Mouse (Mus musculus) intestine, postnatal 0 days (tissue): ENCODE results near the gene Osbpl6. TPM values are rescaled to one million over a fixed set of nuclear protein-coding genes. Genes with fewer than 3 reads are reported as not detected.
A peak's percentile ranks its signal among the peaks of the same experiment; 100 is the strongest.

ENCODE experiments used
- ATAC-seq: fragments of 200-750 bp; cut with Nextera tagmentation; 2 replicates; pipeline ENCODE4 v1.8.0; 2017; ENCODE audit warnings: mild to moderate bottlenecking, moderate TSS enrichment, moderate library complexity
- H3K27ac ChIP-seq: fragments of 300-500 bp; sonication (generic); 2 replicates; pipeline ENCODE4 v1.5.1; 2014; ENCODE audit warnings: mild to moderate bottlenecking, low read depth, low read length, moderate library complexity
- H3K27me3 ChIP-seq: fragments of 300-500 bp; sonication (generic); replicated peaks from 2 replicates; pipeline ENCODE4 v1.6.1; 2014; ENCODE audit warnings: low read length, mixed read lengths; ENCODE audit not compliant: control insufficient read depth, insufficient read depth
- H3K36me3 ChIP-seq: fragments of 300-500 bp; sonication (generic); 2 replicates; pipeline ENCODE4 v1.6.1; 2014; ENCODE audit warnings: mild to moderate bottlenecking, moderate library complexity; ENCODE audit not compliant: control insufficient read depth, insufficient read depth
- H3K4me1 ChIP-seq: fragments of 300-500 bp; sonication (generic); replicated peaks from 2 replicates; pipeline ENCODE4 v1.6.1; 2014; ENCODE audit warnings: antibody characterized with exemption, low read length, mixed read lengths; ENCODE audit not compliant: control insufficient read depth, insufficient read depth
- H3K4me2 ChIP-seq: fragments of 300-500 bp; sonication (generic); replicated peaks from 2 replicates; pipeline ENCODE4 v1.6.1; 2014; ENCODE audit warnings: low read depth, mild to moderate bottlenecking, moderate library complexity
- H3K4me3 ChIP-seq: fragments of 300-500 bp; sonication (generic); 2 replicates; pipeline ENCODE4 v1.5.1; 2014; ENCODE audit warnings: low read depth, low read length
- H3K9ac ChIP-seq: fragments of 300-500 bp; sonication (generic); 2 replicates; pipeline ENCODE4 v1.6.1; 2014; ENCODE audit warnings: mild to moderate bottlenecking, low read depth, low read length
- H3K9me3 ChIP-seq: fragments of 300-500 bp; sonication (generic); 2 replicates; pipeline ENCODE4 v1.6.1; 2016; ENCODE audit warnings: mixed run types; ENCODE audit not compliant: control insufficient read depth
- CTCF ChIP-seq: sonication (generic); IDR thresholded peaks from 2 replicates; pipeline ENCODE4 v1.5.1; 2016; ENCODE audit warnings: low read depth, mild to moderate bottlenecking, control low read depth, antibody characterized with exemption, moderate library complexity
- WGBS: fragments of 180-500 bp; shearing (Covaris S2); extraction: QIAGEN DNeasy Blood & Tissue Kit; methylation state at CpG from one replicate; pipeline ENCODE4 v1.1.7; 2014; 5-methylcytosine and 5-hydroxymethylcytosine counted together
- polyA plus RNA-seq: library from polyadenylated mRNA; unstranded; fragments of >200 nt; fragmentation: Nextera tagmentation; extraction: Ambion mirVana; gene quantifications from 2 replicates; pipeline ENCODE4 v1.2.1, GENCODE M21; 2015

Osbpl6 gene
- polyA plus RNA-seq, 1 experiment from 2014 or later: 30.8 TPM

DNA sequence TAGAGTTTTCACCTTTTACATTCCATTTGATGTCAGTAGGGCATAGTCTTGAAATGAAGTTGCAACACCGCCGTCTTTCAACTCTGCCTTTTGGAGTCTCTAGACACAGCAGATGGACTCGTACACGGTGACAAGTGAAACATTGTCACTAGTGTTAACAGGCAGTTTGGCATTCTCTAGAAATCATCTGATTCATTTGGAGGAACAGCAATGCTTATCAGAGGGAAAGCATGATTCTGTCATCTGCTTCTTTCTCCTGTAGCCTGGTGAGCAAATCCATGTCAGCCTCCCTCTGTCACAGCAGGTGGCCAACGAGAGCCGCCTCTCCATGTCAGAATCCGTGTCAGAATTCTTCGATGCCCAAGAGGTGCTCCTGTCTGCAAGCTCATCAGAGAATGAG lies 172.6 kb downstream of the Osbpl6 start:
- Histone ChIP-seq H3K4me3 (no peak overlapping the region), H3K36me3 (no peaks in the 10 kb centered on the region), H3K9ac (no peak overlapping the region), H3K27ac (no peak overlapping the region), H3K4me2 (no peak overlapping the region), H3K27me3 (no peaks in the 10 kb centered on the region), H3K4me1 (no peaks in the 10 kb centered on the region), H3K9me3 (no peaks in the 10 kb centered on the region)
- 90% methylated on average over 8 of the region's 8 CpGs for WGBS
- no peak for ATAC-seq
- no peak for TF ChIP-seq CTCF

- no peaks in the 10 kb centered on the region for H3K9me3 ChIP-seq
- TF ChIP-seq CTCF: peak; percentile 55
- H3K4me3 ChIP-seq: no peak overlapping the region
- no peaks in the 10 kb centered on the region for H3K27me3 ChIP-seq
- peaks cover 13% of the 10 kb centered on the region; the same call in 1 of the 2 replicates for H3K36me3 ChIP-seq
- 94% methylated on average over 13 of the region's 13 CpGs for WGBS
- H3K4me2 ChIP-seq: no peak overlapping the region
- ATAC-seq: no peak
- no peaks in the 10 kb centered on the region for H3K4me1 ChIP-seq
- no peak overlapping the region for H3K9ac ChIP-seq
- no peak overlapping the region for H3K27ac ChIP-seq
Measured at GRCm38 (mm10) chr2:76585090-76585489, 178.8 kb downstream of the Osbpl6 start.

- Histone ChIP-seq H3K36me3 (peaks cover 18% of the 10 kb centered on the region; the same call in 1 of the 2 replicates), H3K27me3 (no peaks in the 10 kb centered on the region), H3K9ac (no peak overlapping the region), H3K27ac (no peak overlapping the region), H3K4me2 (no peak overlapping the region), H3K9me3 (no peaks in the 10 kb centered on the region), H3K4me1 (no peaks in the 10 kb centered on the region), H3K4me3 (no peak overlapping the region)
- no peak for ATAC-seq
- peak; percentile 54 for TF ChIP-seq CTCF
- 81% methylated on average over 10 of the region's 10 CpGs for WGBS
Measured at GRCm38 (mm10) chr2:76586906-76587305, 180.6 kb downstream of the Osbpl6 start.

DNA sequence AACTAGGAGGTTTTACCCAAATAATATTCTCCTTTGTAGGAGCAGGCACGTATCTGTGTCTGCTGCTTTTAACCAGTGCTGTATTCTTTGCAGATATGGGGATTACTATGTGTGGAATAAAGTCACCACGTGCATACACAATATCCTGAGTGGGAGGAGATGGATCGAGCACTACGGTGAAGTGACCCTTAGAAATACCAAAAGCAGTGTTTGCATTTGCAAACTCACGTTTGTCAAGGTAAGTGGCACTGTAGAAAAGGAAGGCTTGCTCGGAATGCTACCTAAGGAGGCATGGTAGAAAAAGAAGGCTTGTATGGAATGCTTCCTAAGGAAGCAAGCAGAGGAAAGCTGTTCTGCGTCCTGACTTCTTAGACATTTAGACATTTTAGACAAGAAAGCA lies 183.9 kb downstream of the Osbpl6 start:
- Histone ChIP-seq H3K4me3 (no peak overlapping the region), H3K27ac (no peak overlapping the region), H3K4me2 (no peak overlapping the region), H3K4me1 (no peaks in the 10 kb centered on the region), H3K9ac (no peak overlapping the region), H3K9me3 (no peaks in the 10 kb centered on the region), H3K36me3 (peaks cover 15% of the 10 kb centered on the region), H3K27me3 (no peaks in the 10 kb centered on the region)
- no peak for TF ChIP-seq CTCF
- 91% methylated on average over 7 of the region's 7 CpGs for WGBS
- ATAC-seq: no peak

DNA sequence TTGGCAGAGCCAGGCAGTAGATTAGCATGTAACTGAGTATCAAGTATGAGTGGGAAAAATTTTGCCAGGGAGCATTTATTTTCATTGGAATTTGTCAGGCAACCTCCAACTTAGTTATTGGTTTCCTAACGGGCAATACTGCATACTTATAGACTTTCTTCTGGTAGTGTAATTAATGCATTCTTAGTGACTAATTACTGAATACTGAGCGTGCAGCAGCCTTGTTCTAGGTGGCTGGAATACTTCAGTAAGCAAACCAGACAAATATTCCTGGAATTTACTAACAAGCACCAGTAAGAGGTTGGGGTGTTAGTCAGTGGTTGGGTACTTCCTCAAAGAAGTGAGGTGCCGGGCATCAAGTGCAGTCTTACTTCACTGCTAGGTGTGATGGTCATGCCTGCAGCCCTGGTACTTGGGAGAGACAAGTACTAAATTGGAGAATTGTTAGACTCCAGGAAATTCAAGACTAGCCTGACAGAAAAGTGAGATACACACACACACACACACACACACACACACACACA lies 186.2 kb downstream of the Osbpl6 start:
- Histone ChIP-seq H3K27ac (no peak overlapping the region), H3K4me1 (no peaks in the 10 kb centered on the region), H3K4me3 (no peak overlapping the region), H3K9ac (no peak overlapping the region), H3K4me2 (no peak overlapping the region), H3K9me3 (no peaks in the 10 kb centered on the region), H3K27me3 (no peaks in the 10 kb centered on the region), H3K36me3 (peaks cover 11% of the 10 kb centered on the region)
- TF ChIP-seq CTCF: no peak
- 62% methylated on average over 3 of the region's 3 CpGs for WGBS
- no peak for ATAC-seq

DNA sequence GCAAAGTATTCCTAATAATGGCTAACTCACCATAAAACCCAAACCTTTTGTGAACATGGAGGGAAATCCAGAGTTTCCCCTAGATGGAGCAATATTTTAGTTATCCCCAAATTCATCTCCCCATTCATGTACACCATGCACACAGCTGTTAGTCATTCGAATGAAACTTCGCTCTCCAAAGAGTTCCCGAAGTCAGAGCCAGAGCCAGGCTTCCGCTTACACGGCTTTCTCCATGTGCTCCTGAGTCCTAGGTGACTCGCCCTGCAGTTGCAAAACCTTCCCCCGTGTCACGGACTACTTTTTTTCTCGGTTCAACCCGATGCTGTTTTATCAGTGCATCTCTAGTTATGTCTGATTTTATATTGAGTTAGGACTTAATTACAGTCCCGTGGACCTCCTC lies 191.2 kb downstream of the Osbpl6 start:
- Histone ChIP-seq H3K27me3 (no peaks in the 10 kb centered on the region), H3K9me3 (no peaks in the 10 kb centered on the region), H3K9ac (no peak overlapping the region), H3K4me1 (no peaks in the 10 kb centered on the region), H3K4me3 (no peak overlapping the region), H3K36me3 (peaks cover 6% of the 10 kb centered on the region), H3K27ac (no peak overlapping the region), H3K4me2 (no peak overlapping the region)
- 80% methylated on average over 11 of the region's 11 CpGs for WGBS
- no peak for ATAC-seq
- TF ChIP-seq CTCF: no peak

DNA sequence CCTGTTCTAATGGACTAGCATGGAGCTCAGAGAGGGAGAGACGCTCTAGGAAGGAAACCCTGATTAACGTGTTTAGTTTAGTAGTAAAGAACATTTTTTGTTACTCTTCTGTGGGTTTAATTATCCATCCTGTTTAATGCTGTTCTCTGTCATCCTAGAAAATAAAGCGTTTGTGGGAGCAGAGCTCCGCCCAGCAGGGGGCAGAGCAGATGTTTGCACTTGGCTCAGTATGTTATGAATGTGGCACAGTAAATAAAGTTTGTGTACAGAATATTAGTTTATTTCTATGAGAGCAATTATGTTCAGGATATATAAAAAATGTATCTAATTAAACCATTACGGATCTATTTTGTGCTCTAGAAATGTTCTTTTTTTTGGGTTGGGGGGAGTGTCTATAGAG lies 192.9 kb downstream of the Osbpl6 start:
- peak; percentile 65 for TF ChIP-seq CTCF
- Histone ChIP-seq H3K27me3 (no peaks in the 10 kb centered on the region), H3K4me1 (no peaks in the 10 kb centered on the region), H3K9me3 (no peaks in the 10 kb centered on the region), H3K4me2 (no peak overlapping the region), H3K4me3 (no peak overlapping the region), H3K27ac (no peak overlapping the region), H3K36me3 (peaks cover 6% of the 10 kb centered on the region), H3K9ac (no peak overlapping the region)
- ATAC-seq: no peak
- 58% methylated on average over 5 of the region's 5 CpGs for WGBS
